Mouse (Mus musculus) brain, embryonic 14.5 days (tissue): ENCODE results near the gene Tbx20. TPM values are rescaled to one million over a fixed set of nuclear protein-coding genes. Genes with fewer than 3 reads are reported as not detected.

Experiments used
- DNase-seq: peaks from one replicate; pipeline ENCODE4 v3.0.0-alpha.2; 2011; ENCODE audit warnings: low read depth
- CTCF ChIP-seq: fragments of 200-500 bp; IDR thresholded peaks from 2 replicates; pipeline ENCODE4 v1.5.1; 2012; ENCODE audit warnings: inconsistent platforms, mild to moderate bottlenecking, moderate library complexity, borderline replicate concordance; ENCODE audit not compliant: insufficient read depth, insufficient read length; ENCODE audit errors: extremely low read depth
- POLR2A ChIP-seq: fragments of 200-500 bp; IDR thresholded peaks from 2 replicates; pipeline ENCODE4 v1.6.1; 2012; ENCODE audit warnings: mild to moderate bottlenecking, inconsistent platforms, borderline replicate concordance; ENCODE audit not compliant: poor library complexity, insufficient read depth, insufficient read length, severe bottlenecking; ENCODE audit errors: extremely low read depth
- polyA plus RNA-seq: library from polyadenylated mRNA; depleted of rRNA; stranded (reverse); fragments of >200 nt; gene quantifications from 2 replicates; pipeline ENCODE4 v1.2.3, GENCODE M21; 2012; rRNA removed

The Tbx20 gene
- 0.25 and 1.4 TPM in 2 replicates for polyA plus RNA-seq

DNA sequence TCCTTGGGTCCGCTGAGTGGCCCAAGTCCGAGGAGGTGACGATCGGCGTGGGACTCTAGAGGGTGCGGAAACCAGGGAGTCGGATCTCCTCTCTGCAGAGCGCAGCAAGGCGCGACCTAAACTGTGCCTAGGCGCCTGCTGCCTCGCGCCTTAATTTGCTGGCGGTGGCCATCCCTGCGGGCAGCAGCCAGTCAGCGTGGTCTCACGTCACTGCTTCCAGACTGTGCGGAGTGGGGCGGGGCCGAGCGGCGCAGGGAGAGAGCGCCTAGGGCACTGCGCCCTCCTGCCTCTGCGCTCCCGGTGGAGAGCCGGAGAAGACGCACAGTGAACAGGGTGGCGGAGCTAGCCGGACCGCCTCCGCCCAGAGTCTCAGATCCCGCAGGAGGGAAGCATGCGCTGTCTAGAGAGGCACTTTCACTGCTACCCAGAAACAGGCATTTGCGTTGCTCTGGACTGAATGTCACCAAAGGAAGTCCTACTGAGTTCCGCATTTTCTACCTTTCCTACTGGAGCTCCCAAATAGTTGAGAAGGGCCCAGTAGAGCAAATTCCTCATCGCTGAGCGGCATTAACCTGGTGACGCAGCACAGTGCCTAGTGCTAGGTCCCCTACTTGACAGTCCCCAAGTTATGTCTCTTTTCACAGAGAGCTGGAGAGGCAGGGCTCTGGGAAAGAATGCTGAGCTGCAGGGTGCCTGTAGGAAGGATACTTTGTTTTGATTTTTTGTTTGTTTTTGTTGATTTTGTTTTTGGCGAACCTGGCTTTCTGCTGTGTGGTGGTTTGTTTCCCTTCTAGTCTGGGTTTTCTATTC, at the start of gene Tbx20:
TSS of gene Tbx20 (minus strand) at position 144 of the 810 bp plus-strand sequence.
- no peak for TF ChIP-seq POLR2A
- TF ChIP-seq CTCF = no peak
- DNase-seq = peak; percentile 73

DNA sequence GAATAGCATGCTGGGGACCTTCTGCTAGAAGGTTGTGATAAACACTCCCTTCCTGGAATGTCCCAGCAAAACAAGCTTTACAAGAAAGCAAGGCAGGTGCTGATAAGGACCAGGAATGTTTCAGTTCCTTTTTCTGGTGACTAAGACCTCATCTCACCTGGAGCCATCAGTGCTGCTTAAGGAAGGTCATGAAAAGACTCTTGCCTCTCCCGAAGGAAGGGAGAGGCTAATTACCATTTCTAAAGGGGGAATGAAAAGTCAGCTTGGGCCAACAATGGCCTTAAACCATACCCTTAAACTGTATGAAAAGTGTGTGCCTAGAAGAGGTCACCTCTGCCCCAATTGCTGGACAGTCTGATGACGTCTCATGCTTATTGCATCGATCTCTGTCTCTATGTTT, 44.4 kb upstream of the Tbx20 start:
- TF ChIP-seq CTCF (no peak), POLR2A (no peak)
- DNase-seq = no peak

DNA sequence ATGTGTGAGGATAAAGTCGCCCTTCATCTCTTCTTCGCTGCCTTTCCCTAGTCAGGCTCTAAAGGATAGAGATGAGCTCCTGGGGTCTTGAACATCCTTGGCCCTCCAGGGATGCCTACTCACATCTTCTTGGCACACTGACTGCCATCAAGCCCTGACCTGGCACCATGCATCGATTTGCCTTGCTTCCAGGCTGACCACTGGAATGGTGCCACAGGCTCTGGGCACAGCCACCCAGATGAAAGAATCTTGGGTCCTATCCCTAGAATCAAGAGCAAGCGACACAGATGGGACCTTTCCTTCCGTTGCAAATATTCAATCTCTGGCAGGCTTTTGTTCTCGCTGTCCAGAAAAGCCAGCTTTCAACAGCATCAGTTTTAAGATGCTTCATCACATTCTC, 38.4 kb upstream of the Tbx20 start:
- DNase-seq = no peak
- no peak for TF ChIP-seq CTCF
- no peak for TF ChIP-seq POLR2A

DNA sequence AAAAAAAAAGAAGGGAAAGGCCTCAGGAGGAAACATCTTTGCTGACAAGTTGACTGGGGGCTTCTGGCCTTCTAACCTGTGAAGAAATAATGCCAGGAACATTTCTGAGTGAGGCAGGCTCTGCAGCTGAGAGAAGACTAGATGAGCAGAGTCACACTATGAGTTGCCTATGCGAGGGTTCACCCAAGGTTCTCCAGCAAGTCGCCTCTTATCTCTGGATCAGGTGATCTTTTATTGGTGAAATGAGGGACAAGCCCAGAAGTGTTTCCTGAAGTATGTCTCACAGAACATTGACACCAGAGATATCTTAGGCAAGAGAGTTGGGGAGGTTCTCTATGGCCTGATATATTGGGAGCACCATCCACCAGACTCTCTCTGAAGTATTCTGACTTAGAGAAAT, 18.0 kb upstream of the Tbx20 start:
- DNase-seq = no peak
- TF ChIP-seq POLR2A (no peak), CTCF (no peak)

DNA sequence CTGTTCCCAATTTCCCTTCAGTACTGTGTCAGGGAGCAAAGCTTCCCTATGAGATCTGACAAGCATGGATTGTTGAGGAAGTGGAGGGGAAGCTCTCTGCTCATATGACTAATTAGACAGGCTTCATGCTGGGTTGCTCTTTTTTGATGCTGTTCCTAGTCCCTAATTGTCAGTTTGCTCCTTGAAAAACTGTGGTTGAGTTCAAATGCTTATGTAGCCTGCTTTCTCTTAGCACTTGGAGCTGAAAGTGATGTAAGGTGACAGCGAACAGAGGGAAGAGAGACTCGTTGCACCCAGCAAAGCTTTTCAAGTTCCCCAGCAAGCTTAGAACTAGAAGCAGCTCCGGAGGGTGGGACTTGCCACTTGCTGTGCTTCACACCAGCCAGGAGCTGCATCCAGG, 15.3 kb upstream of the Tbx20 start:
- no peak for TF ChIP-seq POLR2A
- no peak for TF ChIP-seq CTCF
- DNase-seq = peak; percentile 17

DNA sequence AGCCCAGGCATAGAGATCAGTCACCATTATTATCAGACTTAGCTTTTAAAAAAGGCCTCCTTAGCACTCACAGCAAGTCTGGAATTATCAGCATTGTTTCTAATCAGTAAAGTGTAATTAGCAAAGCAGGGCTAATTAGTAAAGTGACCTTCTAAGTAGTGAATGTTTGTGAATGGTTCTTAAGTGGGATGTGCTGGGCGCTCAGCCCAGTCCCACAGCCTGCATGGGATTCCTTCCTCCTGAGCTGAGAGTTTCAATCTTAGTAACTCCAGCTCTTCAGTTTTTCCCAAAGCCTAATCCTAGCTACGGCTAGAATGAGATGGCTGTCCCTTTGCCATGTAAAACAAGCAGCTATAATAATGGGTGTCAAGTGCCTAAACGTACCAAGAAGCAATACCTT, 8.2 kb upstream of the Tbx20 start:
- no peak for TF ChIP-seq POLR2A
- TF ChIP-seq CTCF = no peak

DNA sequence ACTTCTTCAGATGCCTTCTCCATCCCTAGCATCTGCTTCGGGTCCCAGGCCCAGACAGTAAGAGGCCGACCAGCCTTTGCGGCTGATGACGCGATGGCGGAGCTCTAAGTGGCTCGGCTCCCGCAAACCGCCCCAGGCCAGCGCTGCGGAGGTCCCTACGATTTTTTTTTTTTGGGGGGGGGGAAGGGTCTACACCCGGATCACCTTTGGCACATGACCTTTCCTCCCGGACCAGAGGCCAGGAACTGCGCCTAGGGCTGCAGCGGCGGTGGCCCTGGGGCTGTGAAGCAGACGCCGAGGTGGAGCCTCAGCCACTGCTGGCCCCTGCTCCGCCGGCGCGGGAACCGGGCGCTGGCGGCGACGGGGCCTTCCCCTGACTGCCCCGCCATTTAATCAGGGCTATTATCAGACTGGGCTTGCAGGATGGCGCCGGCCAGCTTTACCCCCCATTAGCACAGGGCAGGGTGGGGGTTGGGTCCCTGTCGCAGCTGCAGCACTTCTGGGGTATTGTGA, 6.9 kb upstream of the Tbx20 start:
- TF ChIP-seq POLR2A (no peak), CTCF (no peak)
- DNase-seq = peak; percentile 56

More for the DNA sequence above, 8.2 kb upstream of the Tbx20 start:
- DNase-seq = peak; percentile 79

DNA sequence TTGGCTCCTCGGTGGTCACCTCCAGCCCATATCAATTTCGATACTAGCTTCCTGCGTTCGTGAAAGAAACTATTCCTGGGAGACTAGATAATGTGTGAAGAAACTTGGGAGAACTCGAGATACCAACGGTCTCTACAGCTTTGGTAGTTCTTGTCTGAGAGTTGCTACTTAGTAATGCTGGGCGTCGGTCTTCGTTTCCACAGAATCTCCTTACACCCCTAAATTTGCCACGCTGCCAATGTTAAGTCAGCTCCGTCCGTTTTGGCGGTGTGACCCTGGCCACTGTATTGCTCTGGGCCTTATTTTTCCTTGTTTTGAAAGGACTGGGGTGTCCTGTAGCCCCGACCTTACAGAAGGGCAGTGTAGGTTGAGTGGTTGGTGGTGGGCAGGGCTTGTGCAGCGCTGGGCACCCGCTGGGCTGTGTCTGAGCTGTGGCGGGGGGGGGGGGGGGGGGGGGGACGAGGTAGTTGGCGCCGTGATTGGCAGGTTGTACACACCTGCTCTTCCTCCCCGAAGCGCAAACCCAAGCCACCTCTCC, 6.4 kb upstream of the Tbx20 start:
- TF ChIP-seq POLR2A = no peak
- TF ChIP-seq CTCF = no peak
- peak; percentile 18 for DNase-seq

DNA sequence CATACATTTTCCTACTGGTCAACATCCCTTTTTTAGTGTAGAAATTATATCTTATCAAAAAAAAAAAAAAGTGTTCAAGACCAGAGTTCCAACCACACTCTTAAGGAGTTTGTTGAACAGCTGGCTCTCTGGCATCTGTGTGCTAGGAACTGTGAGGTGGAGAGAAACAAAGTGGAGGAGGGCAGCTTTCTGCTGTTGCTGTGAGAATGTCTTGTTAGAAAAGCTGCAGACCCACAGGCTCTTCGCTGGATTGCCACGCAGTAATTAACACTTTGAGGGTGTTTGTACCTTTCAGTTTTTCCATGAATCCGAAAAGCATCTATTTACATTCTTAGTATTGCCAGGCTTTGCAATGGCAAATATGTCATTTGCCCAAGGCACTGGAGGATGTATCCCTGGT, 5.9 kb upstream of the Tbx20 start:
- DNase-seq = peak; percentile 5
- TF ChIP-seq CTCF (no peak), POLR2A (no peak)

DNA sequence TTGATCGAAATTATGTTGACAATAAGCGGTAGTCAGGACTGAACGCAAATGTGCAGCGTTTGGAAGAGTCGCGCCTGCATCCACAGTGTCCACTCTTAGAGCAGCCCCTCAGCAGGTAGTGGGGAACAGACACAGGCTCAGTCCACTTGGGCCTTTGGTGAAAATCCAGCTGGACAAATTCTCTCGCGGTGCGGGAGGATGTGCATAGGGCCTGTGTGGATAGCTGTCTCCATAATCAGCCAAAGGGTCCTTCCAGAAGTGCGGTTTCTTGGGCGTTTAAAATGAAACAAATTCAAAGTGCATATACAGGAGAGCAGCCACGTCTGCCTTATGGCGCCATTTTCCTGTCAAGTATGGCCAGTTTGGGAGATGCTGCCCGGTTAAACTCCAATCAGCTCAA, 4.5 kb upstream of the Tbx20 start:
- peak; percentile 23 for DNase-seq
- no peak for TF ChIP-seq CTCF
- no peak for TF ChIP-seq POLR2A

DNA sequence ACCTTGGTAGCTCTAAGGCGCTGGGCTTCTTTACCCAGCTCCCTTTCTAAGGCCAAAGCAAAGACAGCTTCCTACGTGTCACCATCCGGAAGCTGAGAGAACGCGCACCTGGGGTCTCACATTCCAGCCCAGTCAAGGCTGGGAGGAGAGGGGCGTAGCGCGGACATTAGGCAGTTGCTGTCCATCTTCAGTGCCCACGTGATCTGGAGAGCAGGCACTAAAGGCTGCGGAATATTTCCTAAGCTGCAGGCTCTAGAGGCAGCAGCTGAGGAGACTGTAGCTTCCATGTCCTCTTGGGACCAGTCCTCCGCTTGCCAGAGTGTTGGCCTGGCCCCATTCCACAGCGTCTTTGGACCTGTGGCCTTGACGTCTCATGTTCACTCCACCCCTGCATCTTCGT, 3.9 kb upstream of the Tbx20 start:
- peak; percentile 58 for DNase-seq
- TF ChIP-seq CTCF (no peak), POLR2A (no peak)
